Mouse (Mus musculus) liver, embryonic 12.5 days (tissue): ENCODE measurements around the gene Arid1b. TPM values are rescaled to one million over a fixed set of nuclear protein-coding genes. Genes with fewer than 3 reads are reported as not detected.
"Not testable (repeated sequence)": the region's sequence is repeated elsewhere in the genome, so short reads cannot be mapped to it uniquely, and the experiment has no call there.

Experiments used
- ATAC-seq: fragments of 200-750 bp; cut with Nextera tagmentation; 2 replicates; pipeline ENCODE4 v1.8.0; 2017; ENCODE audit warnings: moderate number of reproducible peaks, mild to moderate bottlenecking, moderate library complexity
- H3K27ac ChIP-seq: fragments of 300-500 bp; sonication (generic); 2 replicates; pipeline ENCODE4 v1.5.1; 2016; ENCODE audit warnings: mild to moderate bottlenecking
- H3K27me3 ChIP-seq: fragments of 300-500 bp; sonication (generic); replicated peaks from 2 replicates; pipeline ENCODE4 v1.6.1; 2016; ENCODE audit warnings: mild to moderate bottlenecking, moderate library complexity
- H3K36me3 ChIP-seq: fragments of 300-500 bp; sonication (generic); 2 replicates; pipeline ENCODE4 v1.6.1; 2016; ENCODE audit warnings: mild to moderate bottlenecking, moderate library complexity
- H3K4me1 ChIP-seq: fragments of 300-500 bp; sonication (generic); 2 replicates; pipeline ENCODE4 v1.6.1; 2016
- H3K4me2 ChIP-seq: fragments of 300-500 bp; sonication (generic); 2 replicates; pipeline ENCODE4 v1.6.1; 2016; ENCODE audit warnings: mild to moderate bottlenecking, moderate library complexity
- H3K4me3 ChIP-seq: fragments of 300-500 bp; sonication (generic); 2 replicates; pipeline ENCODE4 v1.5.1; 2016; ENCODE audit warnings: mild to moderate bottlenecking, moderate library complexity
- H3K9ac ChIP-seq: fragments of 300-500 bp; sonication (generic); 2 replicates; pipeline ENCODE4 v1.6.1; 2016; ENCODE audit warnings: mild to moderate bottlenecking, moderate library complexity
- H3K9me3 ChIP-seq: fragments of 300-500 bp; sonication (generic); replicated peaks from 2 replicates; pipeline ENCODE4 v1.6.1; 2016; ENCODE audit warnings: mild to moderate bottlenecking, moderate library complexity
- WGBS: fragments of 180-500 bp; shearing (Covaris S2); methylation state at CpG from one replicate; pipeline ENCODE4 v1.1.7; 2016; ENCODE audit not compliant: insufficient replicate concordance; 5-methylcytosine and 5-hydroxymethylcytosine counted together
- polyA plus RNA-seq: library from polyadenylated mRNA; unstranded; fragments of >200 nt; fragmentation: Nextera tagmentation; extraction: Ambion mirVana; gene quantifications from 2 replicates; pipeline ENCODE4 v1.2.1, GENCODE M21; 2016

Arid1b gene
- polyA plus RNA-seq, 1 experiment from 2014 or later: 5.5 TPM

DNA sequence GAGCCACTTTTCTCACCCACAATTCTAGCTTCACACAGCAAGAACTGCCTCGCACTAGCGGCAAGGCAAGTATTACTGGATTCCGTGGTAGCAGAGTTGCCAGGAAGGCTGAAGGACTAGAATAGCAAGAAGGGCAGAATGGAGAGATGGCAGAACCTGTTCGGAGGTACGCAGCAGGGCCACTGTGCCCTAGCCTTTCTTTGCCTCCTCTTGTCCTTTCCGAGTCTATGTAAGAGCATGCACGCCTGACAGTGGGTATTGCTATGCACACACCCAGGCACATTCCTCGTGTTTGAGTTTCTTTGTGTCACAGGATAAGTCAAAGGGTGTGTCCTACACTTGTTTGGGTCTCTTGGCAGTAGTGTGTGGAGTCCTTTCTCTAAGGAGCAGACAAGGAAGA lies 88.1 kb downstream of the Arid1b start:
- ATAC-seq: no peak
- no peak overlapping the region for H3K4me3 ChIP-seq
- no peaks in the 10 kb centered on the region for H3K36me3 ChIP-seq
- no peaks in the 10 kb centered on the region for H3K9me3 ChIP-seq
- H3K9ac ChIP-seq: no peak overlapping the region
- H3K27ac ChIP-seq: no peak overlapping the region
- H3K4me2 ChIP-seq: no peak overlapping the region
- 82% methylated on average over 8 of the region's 8 CpGs for WGBS
- H3K27me3 ChIP-seq: no peaks in the 10 kb centered on the region
- H3K4me1 ChIP-seq: peaks cover 81% of the 10 kb centered on the region

DNA sequence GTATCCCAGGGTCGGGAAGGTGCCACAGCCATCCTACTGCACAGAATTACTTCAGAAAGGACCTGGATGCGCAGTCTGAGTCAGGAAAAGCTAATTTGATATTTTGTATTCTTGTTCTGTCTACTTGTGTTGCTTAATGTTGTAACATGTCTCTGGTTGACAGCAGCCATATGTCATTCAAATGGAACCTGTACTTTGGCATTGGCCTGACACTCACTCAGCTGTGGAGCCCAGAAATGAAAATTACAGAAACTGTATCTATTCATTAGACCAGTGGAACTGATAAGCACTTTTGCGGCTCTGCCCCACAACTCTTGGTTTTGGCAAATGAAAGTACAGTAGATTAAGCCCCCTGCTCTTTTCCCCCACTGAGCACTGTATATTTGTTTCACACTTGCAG lies 89.4 kb downstream of the Arid1b start:
- Histone ChIP-seq H3K27me3 (no peaks in the 10 kb centered on the region), H3K4me3 (no peak overlapping the region), H3K9ac (no peak overlapping the region), H3K9me3 (no peaks in the 10 kb centered on the region), H3K27ac (0 out of 2 replicates have a peak overlapping the region, but pooled peaks have one; percentile 30), H3K4me1 (peaks cover 80% of the 10 kb centered on the region), H3K36me3 (no peaks in the 10 kb centered on the region), H3K4me2 (no peak overlapping the region)
- no peak for ATAC-seq
- 70% methylated on average over 3 of the region's 3 CpGs for WGBS

DNA sequence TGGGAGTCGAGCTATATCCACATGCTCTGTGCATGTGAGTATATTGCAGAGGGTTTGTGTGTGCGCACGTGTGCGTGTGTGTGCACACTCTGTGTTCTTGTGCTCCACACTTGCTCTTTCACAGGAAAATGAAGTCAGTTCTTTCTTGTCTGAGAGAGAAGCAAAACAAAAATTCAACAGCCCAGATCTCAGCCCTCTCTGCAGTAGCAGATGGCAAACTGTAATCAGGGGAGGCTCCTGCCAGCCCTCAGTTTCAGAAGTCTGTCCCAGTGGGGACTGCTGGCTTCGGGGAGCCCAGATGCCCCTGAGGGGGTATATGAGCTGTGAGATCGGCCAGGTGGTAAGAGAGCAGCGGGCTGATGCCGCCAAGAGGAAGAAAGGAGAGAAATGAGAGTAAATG lies 90.0 kb downstream of the Arid1b start:
- Histone ChIP-seq H3K4me3 (no peak overlapping the region), H3K4me1 (peaks cover 85% of the 10 kb centered on the region), H3K9me3 (no peaks in the 10 kb centered on the region), H3K27me3 (no peaks in the 10 kb centered on the region), H3K4me2 (no peak overlapping the region), H3K36me3 (no peaks in the 10 kb centered on the region), H3K27ac (no peak overlapping the region), H3K9ac (no peak overlapping the region)
- no peak for ATAC-seq
- WGBS: 76% methylated on average over 8 of the region's 8 CpGs

DNA sequence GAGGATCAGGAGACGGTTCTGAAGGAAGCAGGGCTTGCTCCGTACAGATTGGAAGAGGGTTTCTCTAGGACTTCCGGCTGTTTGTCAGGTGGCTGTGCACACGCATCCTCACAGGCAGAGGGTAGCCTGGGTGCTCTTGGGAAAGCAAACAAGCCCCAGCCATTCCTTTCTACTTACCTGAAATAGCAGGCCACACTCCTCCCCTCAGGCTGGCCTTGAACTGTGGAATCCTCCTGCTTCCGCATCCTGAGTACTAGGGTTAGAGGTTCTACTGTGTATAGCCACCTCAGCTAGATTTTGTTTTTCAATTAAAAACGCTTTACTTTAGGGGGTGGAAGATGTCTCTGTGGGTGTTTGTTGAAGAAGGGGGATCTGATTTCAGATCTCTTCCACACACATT lies 90.9 kb downstream of the Arid1b start:
- Histone ChIP-seq H3K36me3 (no peaks in the 10 kb centered on the region), H3K4me2 (no peak overlapping the region), H3K9me3 (no peaks in the 10 kb centered on the region), H3K9ac (peak overlapping the region; percentile 25; the same call in 1 of the 2 replicates), H3K4me1 (peaks cover 86% of the 10 kb centered on the region), H3K27ac (peak overlapping the region; percentile 49; the same call in 1 of the 2 replicates), H3K27me3 (no peaks in the 10 kb centered on the region), H3K4me3 (no peak overlapping the region)
- 75% methylated on average over 6 of the region's 6 CpGs for WGBS
- no peak for ATAC-seq

GRCm38 (mm10) chr17:5085942-5086341 lies 91.8 kb downstream of the Arid1b start:
- Histone ChIP-seq H3K4me2 (no peak overlapping the region), H3K27me3 (no peaks in the 10 kb centered on the region), H3K4me3 (no peak overlapping the region), H3K9me3 (no peaks in the 10 kb centered on the region), H3K9ac (no peak overlapping the region), H3K27ac (no peak overlapping the region), H3K4me1 (peaks cover 83% of the 10 kb centered on the region), H3K36me3 (no peaks in the 10 kb centered on the region)
- no peak for ATAC-seq
- WGBS: 75% methylated on average over 5 of the region's 5 CpGs

- H3K4me3 ChIP-seq, H3K9ac ChIP-seq, H3K27me3 ChIP-seq, ATAC-seq, H3K4me2 ChIP-seq, H3K9me3 ChIP-seq, H3K36me3 ChIP-seq, H3K27ac ChIP-seq: not testable (repeated sequence)
- H3K4me1 ChIP-seq: peaks cover 83% of the 10 kb centered on the region
- 71% methylated on average over 2 of the region's 2 CpGs for WGBS
These were observed 94.1 kb downstream of the Arid1b start for GRCm38 (mm10) chr17:5088241-5088640.

GRCm38 (mm10) chr17:5088822-5089221 lies 94.7 kb downstream of the Arid1b start:
- H3K9me3 ChIP-seq: no peaks in the 10 kb centered on the region
- no peak overlapping the region for H3K4me3 ChIP-seq
- no peak overlapping the region for H3K9ac ChIP-seq
- 40% methylated on average over 5 of the region's 5 CpGs for WGBS
- H3K36me3 ChIP-seq: no peaks in the 10 kb centered on the region; the same call in 1 of the 2 replicates
- H3K4me1 ChIP-seq: peaks cover 84% of the 10 kb centered on the region
- H3K27me3 ChIP-seq: no peaks in the 10 kb centered on the region
- no peak for ATAC-seq
- no peak overlapping the region for H3K27ac ChIP-seq
- no peak overlapping the region for H3K4me2 ChIP-seq

GRCm38 (mm10) chr17:5089541-5089940 lies 95.4 kb downstream of the Arid1b start:
- Histone ChIP-seq H3K9me3 (no peaks in the 10 kb centered on the region), H3K4me1 (peaks cover 84% of the 10 kb centered on the region), H3K9ac (peak overlapping the region; percentile 39), H3K4me3 (peak overlapping the region; percentile 22; the same call in 1 of the 2 replicates), H3K27ac (peak overlapping the region; percentile 32; the same call in 1 of the 2 replicates), H3K4me2 (peak overlapping the region; percentile 57), H3K27me3 (no peaks in the 10 kb centered on the region), H3K36me3 (no peaks in the 10 kb centered on the region; the same call in 1 of the 2 replicates)
- 29% methylated on average over 12 of the region's 12 CpGs for WGBS
- ATAC-seq: peak; percentile 51; the same call in 1 of the 2 replicates

DNA sequence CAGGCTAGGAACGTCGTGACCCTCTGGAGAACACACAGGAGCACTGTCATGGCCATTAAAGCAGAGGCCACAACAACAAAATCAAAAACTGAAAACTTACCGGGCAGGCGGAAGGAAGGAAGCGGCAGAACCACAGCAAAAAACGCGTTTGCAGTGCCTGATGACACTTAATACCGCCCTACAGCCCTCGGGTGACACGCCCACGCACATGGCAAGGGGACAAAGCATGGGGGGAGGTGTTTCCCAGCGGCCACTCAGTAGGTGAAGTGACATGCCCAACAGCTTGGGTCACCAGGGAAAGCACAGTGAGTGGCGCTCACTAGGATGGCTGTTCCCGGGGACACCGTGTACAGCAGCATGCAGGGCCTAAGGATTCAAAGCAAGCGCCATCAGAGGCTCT lies 97.4 kb downstream of the Arid1b start:
- 55% methylated on average over 16 of the region's 16 CpGs for WGBS
- Histone ChIP-seq H3K27ac (0 out of 2 replicates have a peak overlapping the region, but pooled peaks have one; percentile 3), H3K4me2 (no peak overlapping the region), H3K9me3 (no peaks in the 10 kb centered on the region), H3K9ac (0 out of 2 replicates have a peak overlapping the region, but pooled peaks have one; percentile 2), H3K4me3 (no peak overlapping the region), H3K36me3 (no peaks in the 10 kb centered on the region; the same call in 1 of the 2 replicates), H3K27me3 (no peaks in the 10 kb centered on the region), H3K4me1 (peaks cover 84% of the 10 kb centered on the region)
- ATAC-seq: peak; percentile 14; the same call in 1 of the 2 replicates

DNA sequence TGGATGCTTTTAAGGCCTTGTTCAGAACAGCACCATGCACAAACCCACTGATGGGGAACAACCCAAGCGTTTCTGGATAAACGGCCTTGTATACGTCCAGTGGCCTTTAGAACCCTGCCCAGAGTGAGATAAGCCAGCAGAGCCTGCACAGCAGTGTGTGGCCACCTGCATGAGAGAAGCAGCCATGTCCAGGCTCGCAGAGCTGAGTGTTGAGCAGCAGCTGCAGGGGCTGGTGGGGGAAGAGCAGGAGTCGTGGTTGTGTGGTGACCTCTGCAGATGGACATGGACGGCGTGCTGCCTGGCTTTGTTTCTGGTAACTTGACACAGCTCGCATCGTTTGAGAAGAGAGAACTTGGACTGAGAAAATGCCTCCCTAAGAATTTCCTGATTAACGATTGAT lies 97.8 kb downstream of the Arid1b start:
- H3K4me3 ChIP-seq: no peak overlapping the region
- peak; percentile 38; the same call in 1 of the 2 replicates for ATAC-seq
- H3K36me3 ChIP-seq: no peaks in the 10 kb centered on the region; the same call in 1 of the 2 replicates
- no peaks in the 10 kb centered on the region for H3K9me3 ChIP-seq
- no peaks in the 10 kb centered on the region for H3K27me3 ChIP-seq
- 0 out of 2 replicates have a peak overlapping the region, but pooled peaks have one; percentile 2 for H3K9ac ChIP-seq
- H3K27ac ChIP-seq: peak overlapping the region; percentile 52; the same call in 1 of the 2 replicates
- H3K4me1 ChIP-seq: peaks cover 85% of the 10 kb centered on the region
- WGBS: 46% methylated on average over 10 of the region's 10 CpGs
- H3K4me2 ChIP-seq: no peak overlapping the region

GRCm38 (mm10) chr17:5093343-5093742 lies 99.2 kb downstream of the Arid1b start:
- peaks cover 96% of the 10 kb centered on the region for H3K4me1 ChIP-seq
- not testable (repeated sequence) for H3K9ac ChIP-seq, H3K27me3 ChIP-seq, H3K4me3 ChIP-seq, H3K9me3 ChIP-seq, H3K27ac ChIP-seq, H3K4me2 ChIP-seq, ATAC-seq, H3K36me3 ChIP-seq
- 36% methylated on average over 2 of the region's 2 CpGs for WGBS

DNA sequence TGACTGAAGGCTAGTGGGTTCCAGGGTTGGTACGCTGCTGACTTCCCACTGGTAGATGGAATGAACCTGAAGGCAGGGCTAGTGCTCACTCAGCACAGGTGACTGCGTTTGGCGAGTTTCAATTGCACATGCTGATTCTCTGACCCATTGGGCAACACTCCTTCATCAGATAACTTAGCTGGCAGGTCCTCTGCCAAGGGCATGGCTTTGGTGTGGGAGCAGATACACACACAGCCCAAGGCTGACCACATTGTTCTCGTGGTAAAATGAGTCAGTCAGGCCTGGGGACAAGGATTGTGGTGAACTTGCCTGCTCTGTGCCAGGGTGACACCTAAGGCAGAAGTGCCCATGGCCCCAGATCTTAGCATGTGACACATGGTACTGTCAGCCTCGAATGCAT lies 100.5 kb downstream of the Arid1b start:
- H3K9me3 ChIP-seq: no peaks in the 10 kb centered on the region
- no peak overlapping the region for H3K4me3 ChIP-seq
- WGBS: 62% methylated on average over 5 of the region's 5 CpGs
- H3K4me2 ChIP-seq: no peak overlapping the region
- no peaks in the 10 kb centered on the region for H3K27me3 ChIP-seq
- ATAC-seq: no peak
- H3K9ac ChIP-seq: no peak overlapping the region
- no peaks in the 10 kb centered on the region; the same call in 1 of the 2 replicates for H3K36me3 ChIP-seq
- H3K4me1 ChIP-seq: peaks cover 97% of the 10 kb centered on the region
- H3K27ac ChIP-seq: peak overlapping the region; percentile 45; the same call in 1 of the 2 replicates

DNA sequence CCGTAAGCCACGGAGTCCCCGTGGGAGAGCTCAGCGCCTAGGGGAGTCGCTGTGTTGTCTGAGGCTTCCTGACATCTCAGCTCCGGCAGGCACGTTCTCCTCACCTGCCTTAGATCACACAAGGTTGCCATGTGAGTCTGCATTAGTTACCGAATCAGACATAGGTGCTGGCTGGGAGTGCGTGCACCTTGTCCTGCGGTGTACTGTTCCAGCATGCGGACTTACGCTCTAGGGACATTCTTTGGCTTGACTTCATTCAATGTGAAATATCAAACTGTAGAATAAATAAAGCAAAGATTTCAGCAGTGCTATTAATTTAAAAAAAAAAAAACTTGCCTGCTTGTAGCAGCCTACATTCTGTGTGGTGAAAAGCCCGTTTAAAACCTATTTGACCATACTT lies 101.6 kb downstream of the Arid1b start:
- WGBS: 86% methylated on average over 13 of the region's 13 CpGs
- Histone ChIP-seq H3K36me3 (no peaks in the 10 kb centered on the region; the same call in 1 of the 2 replicates), H3K27ac (0 out of 2 replicates have a peak overlapping the region, but pooled peaks have one; percentile 98), H3K4me2 (no peak overlapping the region), H3K4me3 (no peak overlapping the region), H3K4me1 (peaks cover 98% of the 10 kb centered on the region), H3K9ac (no peak overlapping the region), H3K9me3 (no peaks in the 10 kb centered on the region), H3K27me3 (no peaks in the 10 kb centered on the region)
- ATAC-seq: no peak
